Mouse (Mus musculus): ENCODE measurements around the gene Ccdc157. TPM values are rescaled to one million over a fixed set of nuclear protein-coding genes. Genes with fewer than 3 reads are reported as not detected.

Ccdc157 gene
- polyA plus RNA-seq, 2 experiments: 0.32 to 0.97 TPM

DNA sequence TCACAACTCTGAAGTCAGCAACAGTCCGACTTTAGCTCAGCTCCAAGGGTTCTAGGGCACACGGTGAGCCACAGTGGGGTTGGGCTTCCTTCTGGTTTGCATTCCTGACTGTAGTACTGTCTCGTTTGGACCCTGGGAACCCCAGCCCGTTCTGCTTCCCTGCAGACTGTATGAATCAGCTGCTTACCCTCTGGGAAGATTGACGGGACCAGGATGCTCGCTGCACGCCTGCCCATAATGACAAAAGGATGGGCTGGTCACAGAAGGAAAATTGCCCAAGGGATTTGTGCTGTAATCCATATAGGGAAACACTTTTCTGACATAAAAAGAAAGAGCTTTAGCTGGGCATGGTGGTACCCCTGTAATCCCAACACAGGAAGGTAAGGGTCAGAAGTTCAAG lies 61.3 kb downstream of the Ccdc157 start:
- no peak for DNase-seq (ENCODE audit: low read depth in 3 of 3, low spot score in 3 of 3)
- no peak for ATAC-seq (ENCODE audit: insufficient read depth)
- Histone ChIP-seq H3K36me3 (replicated peaks; ENCODE audit: control insufficient read depth, insufficient read depth, low read depth) (no peaks in the 10 kb centered on the region), H3K4me2 (ENCODE audit: low read depth) (no peak overlapping the region), H3K9me3 (ENCODE audit: control insufficient read depth, low read length) (no peaks in the 10 kb centered on the region), H3K27ac (no peak overlapping the region), H3K9ac (replicated peaks) (no peak overlapping the region), H3K4me3 (ENCODE audit: insufficient read depth in 1 of 2, low read depth in 2 of 2, low read length in 2 of 2) (no peak overlapping the region), H3K4me1 (replicated peaks; ENCODE audit: control insufficient read depth in 2 of 2, insufficient read depth in 2 of 2, low read length in 1 of 2) (peaks cover 13 to 21% of the 10 kb centered on the region in 2 experiments), H3K27me3 (ENCODE audit: control insufficient read depth, insufficient read depth, low read length) (no peaks in the 10 kb centered on the region)
- TF ChIP-seq EP300 (IDR thresholded peaks at IDR 0.05; ENCODE audit: low read depth) (no peak), CTCF (IDR thresholded peaks at IDR 0.05; ENCODE audit: low read depth) (no peak)
- 76% methylated on average over 7 of the region's 7 CpGs for WGBS (ENCODE audit: insufficient replicate concordance)

DNA sequence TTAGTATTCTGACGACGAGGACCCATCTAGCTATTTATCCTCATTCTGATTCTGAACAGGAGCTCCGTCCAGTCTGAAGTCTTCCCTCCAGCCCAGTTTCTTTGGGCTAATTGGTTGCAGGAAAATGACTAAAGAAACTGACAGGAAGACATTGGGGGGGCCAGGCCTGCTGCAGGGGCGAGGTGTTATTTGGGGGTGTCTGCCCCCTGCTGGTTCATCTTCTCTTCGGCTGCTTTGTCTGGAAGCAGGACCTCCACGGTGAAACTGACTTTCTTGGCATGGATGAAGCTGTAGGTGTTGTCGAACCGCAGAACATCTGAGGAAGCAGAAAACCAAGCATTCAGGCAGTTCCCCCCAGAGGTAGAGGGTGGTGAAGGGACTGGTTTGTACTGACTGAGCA lies 62.0 kb downstream of the Ccdc157 start:
- Histone ChIP-seq H3K27me3 (ENCODE audit: control insufficient read depth, insufficient read depth, low read length) (no peaks in the 10 kb centered on the region), H3K4me3 (ENCODE audit: insufficient read depth in 1 of 2, low read depth in 2 of 2, low read length in 2 of 2) (no peak overlapping the region), H3K4me1 (replicated peaks; ENCODE audit: control insufficient read depth in 2 of 2, insufficient read depth in 2 of 2, low read length in 1 of 2) (peaks cover 13 to 24% of the 10 kb centered on the region in 2 experiments), H3K9ac (replicated peaks) (no peak overlapping the region), H3K36me3 (replicated peaks; ENCODE audit: control insufficient read depth, insufficient read depth, low read depth) (peaks cover 1% of the 10 kb centered on the region), H3K27ac (no peak overlapping the region), H3K4me2 (ENCODE audit: low read depth) (no peak overlapping the region), H3K9me3 (ENCODE audit: control insufficient read depth, low read length) (no peaks in the 10 kb centered on the region)
- no peak for TF ChIP-seq EP300 (IDR thresholded peaks at IDR 0.05; ENCODE audit: low read depth)
- TF ChIP-seq CTCF (IDR thresholded peaks at IDR 0.05; ENCODE audit: low read depth): peak; percentile 52
- no peak for DNase-seq (ENCODE audit: low read depth in 3 of 3, low spot score in 3 of 3)
- no peak for ATAC-seq (ENCODE audit: insufficient read depth)
- WGBS (ENCODE audit: insufficient replicate concordance): 64% methylated on average over 8 of the region's 8 CpGs

DNA sequence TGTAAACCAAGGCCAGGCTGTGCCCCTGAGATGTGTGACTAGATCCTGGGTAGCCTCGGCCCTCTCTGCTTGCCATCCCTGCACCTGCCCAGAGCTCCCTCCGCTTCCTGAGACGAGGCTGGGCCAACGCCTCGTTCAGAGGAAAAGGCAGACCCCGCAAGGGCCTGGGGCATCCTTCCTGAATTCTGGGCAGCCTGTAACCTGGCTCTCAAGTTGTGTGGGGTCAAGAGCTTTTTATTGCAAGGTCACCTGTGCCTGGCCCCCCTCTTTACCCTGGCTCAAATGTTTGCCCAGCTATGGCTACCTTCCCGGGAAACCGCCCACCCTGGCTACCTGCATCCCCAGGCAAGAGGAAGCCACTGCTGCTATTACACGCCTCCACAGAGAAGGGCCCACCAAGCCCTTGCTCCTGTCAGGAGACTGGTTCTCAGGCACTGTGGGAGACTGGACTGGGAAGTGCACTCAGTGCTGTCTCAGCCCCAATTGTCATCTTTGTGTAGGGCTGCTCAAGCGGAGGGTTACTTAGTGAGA lies 62.9 kb downstream of the Ccdc157 start:
- TF ChIP-seq EP300 (IDR thresholded peaks at IDR 0.05; ENCODE audit: low read depth) (no peak), CTCF (IDR thresholded peaks at IDR 0.05; ENCODE audit: low read depth) (no peak)
- Histone ChIP-seq H3K4me3 (ENCODE audit: insufficient read depth in 1 of 2, low read depth in 2 of 2, low read length in 2 of 2) (peak overlapping the region; percentile 57 to 65), H3K27ac (peak overlapping the region; percentile 84), H3K36me3 (replicated peaks; ENCODE audit: control insufficient read depth, insufficient read depth, low read depth) (peaks cover 9% of the 10 kb centered on the region), H3K27me3 (ENCODE audit: control insufficient read depth, insufficient read depth, low read length) (no peaks in the 10 kb centered on the region), H3K9me3 (ENCODE audit: control insufficient read depth, low read length) (no peaks in the 10 kb centered on the region), H3K4me1 (replicated peaks; ENCODE audit: control insufficient read depth in 2 of 2, insufficient read depth in 2 of 2, low read length in 1 of 2) (peaks cover 13 to 24% of the 10 kb centered on the region in 2 experiments), H3K9ac (replicated peaks) (peak overlapping the region; percentile 67), H3K4me2 (ENCODE audit: low read depth) (peak overlapping the region; percentile 85)
- ATAC-seq (ENCODE audit: insufficient read depth) (peak; percentile 10; the same call in 1 of the 2 replicates), DNase-seq (ENCODE audit: low read depth in 3 of 3, low spot score in 3 of 3) (no peak)
- 26% methylated on average over 10 of the region's 10 CpGs for WGBS (ENCODE audit: insufficient replicate concordance)

GRCm38 (mm10) chr11:4096054-4096984 lies 63.8 kb downstream of the Ccdc157 start:
- TF ChIP-seq EP300 (IDR thresholded peaks at IDR 0.05; ENCODE audit: low read depth) (peak; percentile 63), CTCF (IDR thresholded peaks at IDR 0.05; ENCODE audit: low read depth) (no peak)
- Histone ChIP-seq H3K4me3 (ENCODE audit: insufficient read depth in 1 of 2, low read depth in 2 of 2, low read length in 2 of 2) (peak overlapping the region; percentile 57 to 91), H3K4me1 (replicated peaks; ENCODE audit: control insufficient read depth in 2 of 2, insufficient read depth in 2 of 2, low read length in 1 of 2) (peaks cover 13 to 24% of the 10 kb centered on the region in 2 experiments), H3K9me3 (ENCODE audit: control insufficient read depth, low read length) (no peaks in the 10 kb centered on the region; the same call in 1 of the 2 replicates), H3K27ac (peak overlapping the region; percentile 84), H3K36me3 (replicated peaks; ENCODE audit: control insufficient read depth, insufficient read depth, low read depth) (peaks cover 17% of the 10 kb centered on the region), H3K27me3 (ENCODE audit: control insufficient read depth, insufficient read depth, low read length) (no peaks in the 10 kb centered on the region), H3K9ac (replicated peaks) (peak overlapping the region; percentile 67), H3K4me2 (ENCODE audit: low read depth) (peak overlapping the region; percentile 85)
- 2% methylated on average over 45 of the region's 45 CpGs for WGBS (ENCODE audit: insufficient replicate concordance)
- ATAC-seq (ENCODE audit: insufficient read depth): peak; percentile 90
- peak; percentile 99 for DNase-seq (ENCODE audit: low read depth in 3 of 3, low spot score in 3 of 3)

All from liver, embryonic 14.5 days (tissue).